Mouse (Mus musculus) kidney, embryonic 16.5 days (tissue): ENCODE data around the gene Plekhh2. TPM values are rescaled to one million over a fixed set of nuclear protein-coding genes. Genes with fewer than 3 reads are reported as not detected.
A peak's percentile ranks its signal among the peaks of the same experiment; 100 is the strongest.

Source experiments
- ATAC-seq: fragments of 200-750 bp; cut with Nextera tagmentation; 2 replicates; pipeline ENCODE4 v1.8.0; 2017; ENCODE audit warnings: moderate TSS enrichment; ENCODE audit not compliant: low FRiP score, low TSS enrichment
- H3K27ac ChIP-seq: fragments of 300-500 bp; sonication (generic); 2 replicates; pipeline ENCODE4 v1.5.1; 2014; ENCODE audit warnings: low read length
- H3K27me3 ChIP-seq: fragments of 300-500 bp; sonication (generic); 2 replicates; pipeline ENCODE4 v1.6.1; 2014; ENCODE audit warnings: low read length, control low read depth, mixed read lengths; ENCODE audit not compliant: insufficient read depth
- H3K36me3 ChIP-seq: fragments of 300-500 bp; sonication (generic); 2 replicates; pipeline ENCODE4 v1.6.1; 2014; ENCODE audit warnings: low read length, control low read depth, mixed read lengths; ENCODE audit not compliant: insufficient read depth
- H3K4me1 ChIP-seq: fragments of 300-500 bp; sonication (generic); 2 replicates; pipeline ENCODE4 v1.6.1; 2014; ENCODE audit warnings: low read length, control low read depth, mixed read lengths; ENCODE audit not compliant: insufficient read depth
- H3K4me2 ChIP-seq: fragments of 300-500 bp; sonication (generic); replicated peaks from 2 replicates; pipeline ENCODE4 v1.6.1; 2014; ENCODE audit warnings: low read depth, low read length
- H3K4me3 ChIP-seq: fragments of 300-500 bp; sonication (generic); 2 replicates; pipeline ENCODE4 v1.5.1; 2014; ENCODE audit warnings: mild to moderate bottlenecking, low read length
- H3K9ac ChIP-seq: fragments of 300-500 bp; sonication (generic); replicated peaks from 2 replicates; pipeline ENCODE4 v1.6.1; 2014; ENCODE audit warnings: low read length
- H3K9me3 ChIP-seq: fragments of 300-500 bp; sonication (generic); 2 replicates; pipeline ENCODE4 v1.6.1; 2016; ENCODE audit warnings: low read length, control low read depth
- WGBS: fragments of 180-500 bp; shearing (Covaris S2); extraction: QIAGEN DNeasy Blood & Tissue Kit; methylation state at CpG from one replicate; pipeline ENCODE4 v1.1.7; 2014; 5-methylcytosine and 5-hydroxymethylcytosine counted together
- polyA plus RNA-seq: library from polyadenylated mRNA; unstranded; fragments of >200 nt; fragmentation: Nextera tagmentation; extraction: Ambion mirVana; gene quantifications from 2 replicates; pipeline ENCODE4 v1.2.1, GENCODE M21; 2015

Plekhh2 gene
- polyA plus RNA-seq, 1 experiment from 2014 or later: 10.5 TPM

GRCm38 (mm10) chr17:84510961-84511639, 595 bp upstream of the Plekhh2 start:
- Histone ChIP-seq H3K4me3 (peak overlapping the region; percentile 84), H3K27ac (peak overlapping the region; percentile 94), H3K4me2 (peak overlapping the region; percentile 89), H3K9me3 (no peaks in the 10 kb centered on the region), H3K9ac (peak overlapping the region; percentile 90), H3K27me3 (no peaks in the 10 kb centered on the region), H3K36me3 (no peaks in the 10 kb centered on the region), H3K4me1 (peaks cover 30% of the 10 kb centered on the region)
- 18% methylated on average over 11 of the region's 11 CpGs for WGBS
- peak; percentile 6; the same call in 1 of the 2 replicates for ATAC-seq

- no peaks in the 10 kb centered on the region for H3K9me3 ChIP-seq
- WGBS: 19% methylated on average over 4 of the region's 4 CpGs
- H3K4me3 ChIP-seq: peak overlapping the region; percentile 84
- H3K4me2 ChIP-seq: peak overlapping the region; percentile 89
- peak; percentile 66 for ATAC-seq
- H3K27ac ChIP-seq: peak overlapping the region; percentile 94
- peaks cover 30% of the 10 kb centered on the region for H3K4me1 ChIP-seq
- peak overlapping the region; percentile 90 for H3K9ac ChIP-seq
- H3K36me3 ChIP-seq: no peaks in the 10 kb centered on the region
- no peaks in the 10 kb centered on the region for H3K27me3 ChIP-seq
These were observed 906 bp downstream of the Plekhh2 start for GRCm38 (mm10) chr17:84512516-84513085.

- H3K4me3 ChIP-seq: no peak overlapping the region
- no peaks in the 10 kb centered on the region for H3K9me3 ChIP-seq
- no peak for ATAC-seq
- no peak overlapping the region for H3K27ac ChIP-seq
- peaks cover 14% of the 10 kb centered on the region for H3K4me1 ChIP-seq
- H3K4me2 ChIP-seq: no peak overlapping the region
- no peak overlapping the region for H3K9ac ChIP-seq
- H3K36me3 ChIP-seq: no peaks in the 10 kb centered on the region
- 78% methylated on average over 5 of the region's 5 CpGs for WGBS
- no peaks in the 10 kb centered on the region for H3K27me3 ChIP-seq
These were observed 4.2 kb downstream of the Plekhh2 start for GRCm38 (mm10) chr17:84515901-84516300.

- ATAC-seq: no peak
- WGBS: 81% methylated on average over 3 of the region's 3 CpGs
These were observed 7.7 kb downstream of the Plekhh2 start for GRCm38 (mm10) chr17:84519346-84519745.

GRCm38 (mm10) chr17:84520057-84520456, 8.4 kb downstream of the Plekhh2 start:
- Histone ChIP-seq H3K9ac (no peak overlapping the region), H3K27ac (no peak overlapping the region)
- no peak for ATAC-seq

More at GRCm38 (mm10) chr17:84519346-84519745, 7.7 kb downstream of the Plekhh2 start:
- no peaks in the 10 kb centered on the region for H3K9me3 ChIP-seq
- H3K9ac ChIP-seq: no peak overlapping the region
- 0 out of 2 replicates have a peak, but pooled peaks cover 3% of the 10 kb centered on the region for H3K4me1 ChIP-seq
- no peak overlapping the region for H3K27ac ChIP-seq
- no peak overlapping the region for H3K4me3 ChIP-seq
- H3K36me3 ChIP-seq: peaks cover 4% of the 10 kb centered on the region
- no peaks in the 10 kb centered on the region for H3K27me3 ChIP-seq
- no peak overlapping the region for H3K4me2 ChIP-seq

GRCm38 (mm10) chr17:84529356-84529755, 17.7 kb downstream of the Plekhh2 start:
- Histone ChIP-seq H3K9ac (no peak overlapping the region), H3K36me3 (no peaks in the 10 kb centered on the region), H3K4me2 (no peak overlapping the region), H3K4me3 (no peak overlapping the region), H3K27me3 (no peaks in the 10 kb centered on the region), H3K27ac (peak overlapping the region; percentile 46), H3K4me1 (peaks cover 19% of the 10 kb centered on the region), H3K9me3 (no peaks in the 10 kb centered on the region)
- no peak for ATAC-seq
- WGBS: 78% methylated on average over 4 of the region's 4 CpGs

More at GRCm38 (mm10) chr17:84520057-84520456, 8.4 kb downstream of the Plekhh2 start:
- H3K36me3 ChIP-seq: peaks cover 4% of the 10 kb centered on the region
- 0 out of 2 replicates have a peak, but pooled peaks cover 3% of the 10 kb centered on the region for H3K4me1 ChIP-seq
- H3K27me3 ChIP-seq: no peaks in the 10 kb centered on the region
- H3K4me2 ChIP-seq: no peak overlapping the region
- no peak overlapping the region for H3K4me3 ChIP-seq
- H3K9me3 ChIP-seq: no peaks in the 10 kb centered on the region

- ATAC-seq: no peak
- Histone ChIP-seq H3K36me3 (no peaks in the 10 kb centered on the region), H3K9ac (no peak overlapping the region), H3K27me3 (no peaks in the 10 kb centered on the region), H3K4me3 (no peak overlapping the region), H3K27ac (peak overlapping the region; percentile 0; the same call in 1 of the 2 replicates), H3K4me1 (peaks cover 19% of the 10 kb centered on the region), H3K9me3 (no peaks in the 10 kb centered on the region), H3K4me2 (no peak overlapping the region)
- WGBS: 48% methylated on average over 3 of the region's 3 CpGs
These were observed 18.6 kb downstream of the Plekhh2 start for GRCm38 (mm10) chr17:84530202-84530796.

- H3K9me3 ChIP-seq: 0 out of 2 replicates have a peak, but pooled peaks cover 3% of the 10 kb centered on the region
- WGBS: 58% methylated on average over 8 of the region's 8 CpGs
- H3K9ac ChIP-seq: no peak overlapping the region
- H3K4me3 ChIP-seq: no peak overlapping the region
- H3K27ac ChIP-seq: no peak overlapping the region
- H3K4me2 ChIP-seq: no peak overlapping the region
- no peak for ATAC-seq
- H3K36me3 ChIP-seq: 0 out of 2 replicates have a peak, but pooled peaks cover 8% of the 10 kb centered on the region
- no peaks in the 10 kb centered on the region for H3K27me3 ChIP-seq
- H3K4me1 ChIP-seq: peaks cover 19% of the 10 kb centered on the region
These were observed 21.3 kb downstream of the Plekhh2 start for GRCm38 (mm10) chr17:84532909-84533499.

- Histone ChIP-seq H3K9me3 (0 out of 2 replicates have a peak, but pooled peaks cover 3% of the 10 kb centered on the region), H3K9ac (no peak overlapping the region), H3K4me1 (peaks cover 19% of the 10 kb centered on the region), H3K27ac (no peak overlapping the region), H3K27me3 (no peaks in the 10 kb centered on the region), H3K4me2 (no peak overlapping the region), H3K4me3 (no peak overlapping the region), H3K36me3 (0 out of 2 replicates have a peak, but pooled peaks cover 8% of the 10 kb centered on the region)
- WGBS: 82% methylated on average over 4 of the region's 4 CpGs
- ATAC-seq: no peak
These were observed 22.1 kb downstream of the Plekhh2 start for GRCm38 (mm10) chr17:84533841-84534240.
